Mouse (Mus musculus): Measurements from ENCODE around the gene Bcl9.

- TF ChIP-seq POLR2A (IDR thresholded peaks at IDR 0.05; ENCODE audit: control insufficient read depth, extremely low read depth, insufficient read depth, low read length, poor library complexity) (no peak), CTCF (IDR thresholded peaks at IDR 0.05; ENCODE audit: borderline replicate concordance, control insufficient read depth, extremely low read depth, insufficient read depth, low read length, poor library complexity) (peak; percentile 65; the same call in 1 of the 2 replicates)
Measured at GRCm38 (mm10) chr3:97338522-97339192, 40.9 kb upstream of the Bcl9 start.

Measured in thymus, adult 2 months (tissue).